Mouse (Mus musculus) v-Abl transformed pro-B cells (cell line): Measurements from ENCODE around the gene Rptor.

Experiments used
- in situ Hi-C, 2 experiments: fragments of 400-800 bp; cut with MboI; formaldehyde crosslinking; loops; one replicate each; pipeline ENCODE4 v1.15.1; 2025; ENCODE audit not compliant: unreplicated experiment in 2 of 2

Rptor gene

DNA sequence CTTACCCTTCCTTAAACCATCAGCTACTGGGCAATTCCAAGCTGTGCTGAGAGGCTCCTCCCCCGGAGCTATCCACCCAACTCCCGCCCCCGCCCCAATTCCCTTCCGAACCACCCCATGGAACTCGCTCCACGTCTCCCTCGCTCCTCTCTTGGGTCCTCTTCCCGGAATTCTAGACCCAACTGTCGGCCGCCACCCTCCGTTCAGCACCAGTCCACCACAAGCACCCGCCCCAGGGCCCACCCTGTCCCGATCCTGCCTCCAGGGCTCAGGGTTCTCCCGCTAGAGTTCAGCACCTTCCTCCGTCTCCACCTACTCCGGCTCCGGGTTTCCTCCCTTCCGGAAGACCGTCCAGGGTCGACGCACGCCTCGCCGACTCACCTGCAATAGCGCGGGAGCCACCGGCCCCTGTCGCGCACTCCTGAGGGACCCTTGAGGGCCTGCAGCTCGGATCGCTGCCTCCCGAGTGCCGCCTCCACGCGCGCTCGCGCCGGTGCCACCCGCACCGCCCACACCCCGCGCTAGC lies 339.6 kb downstream of the Rptor start:
- in situ Hi-C loops: no loop called here

- in situ Hi-C loops: no loop called here
These were observed 340.2 kb downstream of the Rptor start, which contains the start of gene Baiap2 for GRCm38 (mm10) chr11:119942727-119943427. TSS of gene Baiap2 (plus strand) at chr11:119942763.

DNA sequence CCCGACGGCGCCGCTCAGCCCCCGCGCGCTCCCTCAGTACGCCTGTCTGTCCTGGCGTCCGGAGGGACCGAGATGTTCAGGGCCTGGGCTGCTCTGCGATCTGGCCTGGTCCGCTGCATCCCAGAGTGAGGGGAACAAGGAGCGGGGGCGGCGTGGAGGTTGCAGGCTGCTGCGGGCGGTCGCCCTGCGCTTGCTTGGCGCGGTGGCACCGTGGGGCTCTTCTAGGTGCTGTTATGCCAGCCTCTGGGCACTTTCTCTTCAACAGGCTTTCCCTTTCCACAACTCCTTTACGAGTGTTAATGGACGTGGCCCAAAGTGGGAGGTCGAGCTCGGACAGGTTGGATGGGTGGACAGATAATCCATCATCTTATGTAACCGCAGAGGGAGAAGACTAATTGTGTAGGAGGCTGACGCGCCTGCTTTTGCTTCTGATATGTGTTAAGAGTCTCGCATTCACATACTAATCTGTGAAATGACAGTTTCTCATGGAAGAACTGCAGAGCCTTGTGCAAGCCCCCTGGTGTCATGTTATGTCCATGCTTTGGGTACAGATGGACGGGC lies 340.8 kb downstream of the Rptor start:
- in situ Hi-C loops: no loop called here

GRCm38 (mm10) chr11:119945343-119945742 lies 342.6 kb downstream of the Rptor start:
- in situ Hi-C loops: loop anchor here in 1 of 2 experiments (5.0 kb wide), 1 partner anchor 37 kb away; no protein-coding TSS in a partner anchor

DNA sequence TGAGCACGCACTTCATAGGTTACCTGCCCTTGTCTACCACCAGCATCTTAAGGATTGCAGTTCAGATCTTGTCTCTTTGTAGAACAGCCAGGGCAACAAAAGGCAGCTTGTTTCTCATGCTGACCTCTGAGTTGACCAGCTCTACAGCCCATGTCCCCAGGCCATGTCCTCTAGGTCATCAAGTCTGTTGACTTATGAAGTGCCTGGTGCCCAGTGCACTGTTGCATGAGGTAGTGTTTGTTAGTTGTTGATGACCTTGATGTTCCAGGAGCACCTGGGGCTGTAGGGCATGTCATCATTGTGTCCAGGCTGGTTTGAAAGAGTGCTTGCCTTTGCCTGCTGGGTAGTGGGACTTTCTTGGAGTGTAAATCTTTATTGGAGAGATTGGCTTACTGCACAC lies 344.7 kb downstream of the Rptor start:
- in situ Hi-C loops: loop anchor here in 1 of 2 experiments (5.0 kb wide), 1 partner anchor 35 kb away; no protein-coding TSS in a partner anchor

GRCm38 (mm10) chr11:119947897-119948296 lies 345.2 kb downstream of the Rptor start:
- in situ Hi-C loops: loop anchor here in 1 of 2 experiments (5.0 kb wide), 1 partner anchor 34 kb away; no protein-coding TSS in a partner anchor

GRCm38 (mm10) chr11:119948305-119948704 lies 345.6 kb downstream of the Rptor start:
- in situ Hi-C loops: loop anchor here in 1 of 2 experiments (5.0 kb wide), 1 partner anchor 34 kb away; no protein-coding TSS in a partner anchor

DNA sequence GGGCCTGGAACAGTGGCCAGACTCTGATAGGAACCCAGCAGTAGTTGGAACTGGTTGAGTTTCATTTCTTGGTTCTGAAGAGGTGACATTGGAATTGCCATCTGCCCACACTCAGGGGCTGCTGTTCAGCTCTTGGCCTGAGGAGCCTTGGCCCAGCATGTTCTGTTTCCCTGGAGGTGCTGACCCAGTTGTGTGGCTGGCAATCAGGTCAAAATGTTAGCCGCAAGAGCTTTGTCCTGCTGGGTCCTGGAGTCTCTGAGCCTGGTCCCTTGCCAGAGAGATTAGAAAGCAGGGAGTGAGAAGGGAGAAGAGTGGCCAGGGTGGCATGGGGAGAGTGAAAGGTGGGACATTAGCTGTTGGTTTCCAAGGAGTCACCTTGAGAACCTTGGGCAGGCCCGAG lies 346.1 kb downstream of the Rptor start:
- in situ Hi-C loops: loop anchor here in 1 of 2 experiments (5.0 kb wide), 1 partner anchor 33 kb away; no protein-coding TSS in a partner anchor
